Mouse (Mus musculus) G1E-ER4 (cell line): ENCODE data around the gene Rapgef4. TPM values are rescaled to one million over a fixed set of nuclear protein-coding genes. Genes with fewer than 3 reads are reported as not detected.

Source experiments
- GATA1 ChIP-seq: IDR thresholded peaks from one replicate; pipeline ENCODE4 v1.8.0; 2012; ENCODE audit warnings: low read length, inconsistent platforms
- polyA plus RNA-seq: library from polyadenylated mRNA; stranded (reverse); fragments of >175 nt; gene quantifications from 2 replicates; pipeline ENCODE4 v1.2.3, GENCODE M21; 2012

Rapgef4 gene
- polyA plus RNA-seq, 1 experiment, result not detected

- no peak for TF ChIP-seq GATA1
Measured at GRCm38 (mm10) chr2:72247819-72248218, 266.8 kb downstream of the Rapgef4 start.

GRCm38 (mm10) chr2:72252510-72253505 lies 271.8 kb downstream of the Rapgef4 start:
- TF ChIP-seq GATA1, result no peak

GRCm38 (mm10) chr2:72253882-72254281 lies 272.8 kb downstream of the Rapgef4 start:
- no peak for TF ChIP-seq GATA1

- TF ChIP-seq GATA1, result no peak
Measured at GRCm38 (mm10) chr2:72254813-72255582, 274.0 kb downstream of the Rapgef4 start.

- TF ChIP-seq GATA1, result no peak
Measured at GRCm38 (mm10) chr2:72260704-72261103, 279.7 kb downstream of the Rapgef4 start.

GRCm38 (mm10) chr2:72262814-72263480 lies 281.9 kb downstream of the Rapgef4 start:
- TF ChIP-seq GATA1, result no peak

GRCm38 (mm10) chr2:72267390-72267789 lies 286.4 kb downstream of the Rapgef4 start:
- no peak for TF ChIP-seq GATA1

GRCm38 (mm10) chr2:72269651-72270341 lies 288.8 kb downstream of the Rapgef4 start:
- no peak for TF ChIP-seq GATA1

GRCm38 (mm10) chr2:72278247-72278873 lies 297.3 kb downstream of the Rapgef4 start:
- TF ChIP-seq GATA1, result no peak

- no peak for TF ChIP-seq GATA1
Measured at GRCm38 (mm10) chr2:72280524-72280923, 299.5 kb downstream of the Rapgef4 start.

GRCm38 (mm10) chr2:72281971-72282370 lies 300.9 kb downstream of the Rapgef4 start:
- no peak for TF ChIP-seq GATA1

- no peak for TF ChIP-seq GATA1
Measured at GRCm38 (mm10) chr2:72282733-72283132, 301.7 kb downstream of the Rapgef4 start.

GRCm38 (mm10) chr2:72284689-72285088 lies 303.6 kb downstream of the Rapgef4 start:
- no peak for TF ChIP-seq GATA1

- TF ChIP-seq GATA1, result no peak
Measured at GRCm38 (mm10) chr2:72285256-72285887, 304.3 kb downstream of the Rapgef4 start, which contains the start of gene Map3k20. Gene Map3k20, plus strand, starts transcription at chr2:72285637.
